Mouse (Mus musculus) MEL (cell line): Measurements from ENCODE around the gene Gm26992. TPM values are rescaled to one million over a fixed set of nuclear protein-coding genes. Genes with fewer than 3 reads are reported as not detected.

ENCODE experiments used
- DNase-seq: peaks from one replicate; pipeline ENCODE4 v3.0.0; 2011; ENCODE audit warnings: low read depth, low spot score
- H3K27ac ChIP-seq: 2 replicates; pipeline ENCODE4 v1.5.1; 2012; ENCODE audit warnings: low read depth, mild to moderate bottlenecking, control low read depth, low read length, moderate library complexity; ENCODE audit not compliant: control insufficient read depth
- H3K27me3 ChIP-seq, 2 experiments: fragments of 150-350 bp in 1 of 2; sonication (generic) in 1 of 2; 2 replicates each; pipeline ENCODE4 v1.6.1; 2012; ENCODE audit warnings: low read length in 2 of 2, mild to moderate bottlenecking in 2 of 2, improper control_type of control experiment in 1 of 2, moderate library complexity in 1 of 2; ENCODE audit not compliant: insufficient read depth in 2 of 2, control insufficient read depth in 1 of 2
- H3K36me3 ChIP-seq, 2 experiments: 2 replicates each; pipeline ENCODE4 v1.6.1; 2012 to 2014; ENCODE audit warnings: low read length in 2 of 2, improper control_type of control experiment in 1 of 2, inconsistent platforms in 1 of 2, mild to moderate bottlenecking in 1 of 2; ENCODE audit not compliant: insufficient read depth in 2 of 2, control insufficient read depth in 1 of 2
- H3K4me1 ChIP-seq, 2 experiments: fragments of 150-350 bp in 1 of 2; sonication (generic) in 1 of 2; 2 replicates each; pipeline ENCODE4 v1.6.1; 2012; ENCODE audit warnings: low read length in 2 of 2, improper control_type of control experiment in 1 of 2, mild to moderate bottlenecking in 1 of 2; ENCODE audit not compliant: insufficient read depth in 2 of 2, control insufficient read depth in 1 of 2
- H3K4me3 ChIP-seq, 2 experiments: fragments of 150-350 bp in 1 of 2; sonication (generic) in 1 of 2; 2 replicates each; pipeline ENCODE4 v1.5.1; 2012; ENCODE audit warnings: low read depth in 2 of 2, low read length in 2 of 2, mild to moderate bottlenecking in 2 of 2, moderate library complexity in 2 of 2, control low read depth in 1 of 2, improper control_type of control experiment in 1 of 2; ENCODE audit not compliant: control insufficient read depth in 1 of 2, insufficient read depth in 1 of 2
- H3K79me2 ChIP-seq: 2 replicates; pipeline ENCODE4 v1.6.1; 2012; ENCODE audit warnings: mild to moderate bottlenecking, low read length, moderate library complexity; ENCODE audit not compliant: control insufficient read depth, poor library complexity, insufficient read depth
- H3K9ac ChIP-seq: 2 replicates; pipeline ENCODE4 v1.6.1; 2012; ENCODE audit warnings: low read depth, mild to moderate bottlenecking, control low read depth, low read length, moderate library complexity; ENCODE audit not compliant: control insufficient read depth, poor library complexity, severe bottlenecking
- H3K9me3 ChIP-seq: fragments of 150-350 bp; sonication (generic); replicated peaks from 2 replicates; pipeline ENCODE4 v1.6.1; 2012; ENCODE audit warnings: mild to moderate bottlenecking, low read length, improper control_type of control experiment, moderate library complexity; ENCODE audit not compliant: insufficient read depth
- BHLHE40 ChIP-seq: IDR thresholded peaks from 2 replicates; pipeline ENCODE4 v1.6.1; 2012; ENCODE audit warnings: low read depth, mild to moderate bottlenecking, inconsistent platforms, low read length, improper control_type of control experiment, borderline replicate concordance
- CHD1 ChIP-seq: IDR thresholded peaks from 2 replicates; pipeline ENCODE4 v1.6.1; 2012; ENCODE audit warnings: low read depth, mild to moderate bottlenecking, inconsistent platforms, low read length, improper control_type of control experiment
- CTCF ChIP-seq, 3 experiments: IDR thresholded peaks in 2 of 3; conservative IDR thresholded peaks in 1 of 3; 2 replicates each; pipeline ENCODE4 v1.5.1; 2011 to 2012; ENCODE audit warnings: low read length in 3 of 3, low read depth in 2 of 3, mild to moderate bottlenecking in 2 of 3, improper control_type of control experiment in 1 of 3, inconsistent platforms in 1 of 3, mixed read lengths in 1 of 3, moderate library complexity in 1 of 3; ENCODE audit not compliant: control insufficient read depth in 1 of 3, insufficient read depth in 1 of 3, poor library complexity in 1 of 3, severe bottlenecking in 1 of 3
- ELF1 ChIP-seq: IDR thresholded peaks from 2 replicates; pipeline ENCODE4 v1.6.1; 2014; ENCODE audit warnings: low read depth, mild to moderate bottlenecking, inconsistent platforms, low read length, improper control_type of control experiment, moderate library complexity
- ETS1 ChIP-seq: IDR thresholded peaks from 2 replicates; pipeline ENCODE4 v1.6.1; 2012; ENCODE audit warnings: low read depth, mild to moderate bottlenecking, inconsistent platforms, low read length, improper control_type of control experiment, moderate library complexity
- GATA1 ChIP-seq: IDR thresholded peaks from 2 replicates; pipeline ENCODE4 v1.6.1; 2011; ENCODE audit warnings: low read depth, low read length, improper control_type of control experiment
- HCFC1 ChIP-seq: IDR thresholded peaks from 2 replicates; pipeline ENCODE4 v1.6.1; 2012; ENCODE audit warnings: low read depth, mild to moderate bottlenecking, inconsistent platforms, low read length, improper control_type of control experiment, moderate library complexity
- KAT2A ChIP-seq: conservative IDR thresholded peaks from 2 replicates; pipeline ENCODE4 v1.6.1; 2012; ENCODE audit warnings: low read depth, low read length, improper control_type of control experiment, inconsistent platforms
- MAFK ChIP-seq: IDR thresholded peaks from 2 replicates; pipeline ENCODE4 v1.6.1; 2011; ENCODE audit warnings: low read depth, mild to moderate bottlenecking, low read length, improper control_type of control experiment, borderline replicate concordance
- MAX ChIP-seq: IDR thresholded peaks from 2 replicates; pipeline ENCODE4 v1.6.1; 2011; ENCODE audit warnings: low read length, improper control_type of control experiment
- MAZ ChIP-seq: IDR thresholded peaks from 2 replicates; pipeline ENCODE4 v1.6.1; 2012; ENCODE audit warnings: low read depth, mild to moderate bottlenecking, inconsistent platforms, low read length, improper control_type of control experiment
- MXI1 ChIP-seq: IDR thresholded peaks from 2 replicates; pipeline ENCODE4 v1.6.1; 2011; ENCODE audit warnings: mild to moderate bottlenecking, low read depth, low read length, improper control_type of control experiment
- MYC ChIP-seq: IDR thresholded peaks from 2 replicates; pipeline ENCODE4 v1.6.1; 2011; ENCODE audit warnings: low read depth, mild to moderate bottlenecking, low read length, improper control_type of control experiment, moderate library complexity
- NELFE ChIP-seq: IDR thresholded peaks from 2 replicates; pipeline ENCODE4 v1.6.1; 2011; ENCODE audit warnings: low read depth, low read length, improper control_type of control experiment
- NRF1 ChIP-seq: IDR thresholded peaks from 2 replicates; pipeline ENCODE4 v1.6.1; 2014; ENCODE audit warnings: low read depth, mild to moderate bottlenecking, inconsistent platforms, low read length, improper control_type of control experiment, moderate library complexity; ENCODE audit not compliant: poor library complexity, insufficient read depth, severe bottlenecking
- POLR2A ChIP-seq, 2 experiments: IDR thresholded peaks; 2 replicates each; pipeline ENCODE4 v1.6.1; 2011 to 2012; ENCODE audit warnings: low read length in 2 of 2, mild to moderate bottlenecking in 2 of 2, control low read depth in 1 of 2, improper control_type of control experiment in 1 of 2, low read depth in 1 of 2, moderate library complexity in 1 of 2; ENCODE audit not compliant: control insufficient read depth in 1 of 2, insufficient read depth in 1 of 2, poor library complexity in 1 of 2
- POLR2AphosphoS2 ChIP-seq: IDR thresholded peaks from 2 replicates; pipeline ENCODE4 v1.6.1; 2011; ENCODE audit warnings: low read length, improper control_type of control experiment
- RAD21 ChIP-seq: IDR thresholded peaks from 2 replicates; pipeline ENCODE4 v1.6.1; 2011; ENCODE audit warnings: mild to moderate bottlenecking, low read depth, low read length, improper control_type of control experiment
- TBP ChIP-seq: IDR thresholded peaks from 2 replicates; pipeline ENCODE4 v1.8.0; 2011; ENCODE audit warnings: low read depth, low read length, improper control_type of control experiment
- TCF12 ChIP-seq: IDR thresholded peaks from 2 replicates; pipeline ENCODE4 v1.6.1; 2014; ENCODE audit warnings: low read depth, mild to moderate bottlenecking, inconsistent platforms, low read length, improper control_type of control experiment, moderate library complexity
- UBTF ChIP-seq: IDR thresholded peaks from 2 replicates; pipeline ENCODE4 v1.6.1; 2012; ENCODE audit warnings: low read depth, mild to moderate bottlenecking, inconsistent platforms, low read length, improper control_type of control experiment, moderate library complexity, borderline replicate concordance; ENCODE audit not compliant: insufficient read depth
- USF1 ChIP-seq: IDR thresholded peaks from 2 replicates; pipeline ENCODE4 v1.6.1; 2014; ENCODE audit warnings: low read depth, mild to moderate bottlenecking, inconsistent platforms, low read length, improper control_type of control experiment, moderate library complexity
- ZC3H11A ChIP-seq: IDR thresholded peaks from 2 replicates; pipeline ENCODE4 v1.6.1; 2012; ENCODE audit warnings: low read depth, mild to moderate bottlenecking, inconsistent platforms, low read length, improper control_type of control experiment
- ZMIZ1 ChIP-seq: IDR thresholded peaks from 2 replicates; pipeline ENCODE4 v1.6.1; 2012; ENCODE audit warnings: low read depth, mild to moderate bottlenecking, inconsistent platforms, low read length, improper control_type of control experiment, moderate library complexity
- polyA plus RNA-seq, 2 experiments: library from polyadenylated mRNA; stranded (reverse) in 1 of 2; unstranded in 1 of 2; fragments of >175 nt in 1 of 2; fragments of >200 nt in 1 of 2; gene quantifications; 2 replicates each; pipeline versions ENCODE4 v1.2.1 to v1.2.4; 2012; ENCODE audit warnings: low replicate concordance in 2 of 2, low read depth in 1 of 2; ENCODE audit not compliant: insufficient read length in 2 of 2, insufficient read depth in 1 of 2, missing spikeins in 1 of 2
- total RNA-seq: library from RNA; depleted of rRNA; stranded (reverse); fragments of 300-350 nt; gene quantifications from 2 replicates; pipeline ENCODE4 v1.2.3, GENCODE M21; 2012

Gm26992 gene
- total and polyA plus RNA-seq, 3 experiments: not detected

DNA sequence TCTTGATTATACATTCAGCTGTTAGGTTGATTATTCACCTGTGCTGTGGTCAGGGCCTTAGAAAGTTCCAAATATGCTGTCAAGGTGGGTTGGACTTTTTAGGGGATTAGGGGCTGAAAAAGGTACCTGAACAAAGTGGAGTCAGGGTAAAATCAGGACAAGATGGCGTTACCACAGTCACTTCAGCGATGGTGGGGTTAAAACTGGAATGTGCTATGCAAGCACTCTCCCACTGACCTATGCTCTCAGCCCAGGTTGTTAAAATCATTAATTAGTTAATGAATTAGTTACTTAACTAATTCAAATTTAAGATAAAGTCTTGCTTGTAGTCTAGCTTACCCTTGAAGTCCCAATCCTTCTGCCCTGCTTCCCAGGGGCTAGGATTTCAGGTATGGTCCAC lies 78.3 kb downstream of the Gm26992 start:
- Histone ChIP-seq H3K4me3 (no peak overlapping the region), H3K79me2 (peaks cover under 1% of the 10 kb centered on the region; the same call in 1 of the 2 replicates), H3K27me3 (no peaks in the 10 kb centered on the region), H3K27ac (no peak overlapping the region)
- TF ChIP-seq TBP (no peak), NELFE (no peak), POLR2AphosphoS2 (no peak), BHLHE40 (no peak), USF1 (no peak), KAT2A (no peak)
- TF ChIP-seq, all 39 proteins: peak for 0
- Histone ChIP-seq H3K36me3 (peaks cover under 1 to 7% of the 10 kb centered on the region in 2 experiments), H3K9ac (no peak overlapping the region), H3K4me1 (peaks cover 0 to under 1% of the 10 kb centered on the region in 2 experiments; a peak in 2 of 4 replicates), H3K9me3 (no peaks in the 10 kb centered on the region)
- no peak for DNase-seq

DNA sequence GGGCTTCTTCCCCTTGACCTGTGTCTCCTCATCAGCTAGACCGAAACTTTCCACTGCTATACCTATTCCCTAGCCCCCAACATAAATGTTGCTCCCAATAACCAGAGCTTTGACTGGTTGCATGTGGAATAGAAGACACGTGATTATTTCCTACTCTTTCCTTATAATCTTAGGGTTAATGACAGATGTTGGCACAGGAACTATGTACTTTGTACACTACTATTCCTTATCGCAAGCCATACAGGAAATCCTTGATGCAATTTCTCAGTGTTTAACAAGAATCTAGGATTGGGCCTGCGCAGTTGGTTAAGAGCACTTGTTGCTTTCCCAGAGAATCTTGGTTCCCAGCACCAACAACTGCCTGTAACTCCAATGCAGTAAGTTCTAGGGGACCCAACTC lies 86.4 kb downstream of the Gm26992 start:
- no peaks in the 10 kb centered on the region for H3K27me3 ChIP-seq
- DNase-seq: no peak
- no peaks in the 10 kb centered on the region for H3K79me2 ChIP-seq
- H3K9me3 ChIP-seq: no peaks in the 10 kb centered on the region
- TF ChIP-seq HCFC1 (no peak), MAX (no peak), NRF1 (no peak), UBTF (no peak), MXI1 (no peak), ETS1 (no peak), POLR2AphosphoS2 (no peak), TCF12 (no peak), CTCF (IDR thresholded peaks at IDR 0.05 in 2 of 3, conservative IDR thresholded peaks at IDR 0.05 in 1 of 3; ENCODE audit: control insufficient read depth in 1 of 3, insufficient read depth in 1 of 3, low read depth in 2 of 3, low read length in 3 of 3, poor library complexity in 1 of 3, severe bottlenecking in 1 of 3) (no peak), MAFK (no peak), GATA1 (no peak), USF1 (no peak), ZMIZ1 (no peak), CHD1 (no peak), RAD21 (no peak), POLR2A (IDR thresholded peaks at IDR 0.05; ENCODE audit: control insufficient read depth in 1 of 2, insufficient read depth in 1 of 2, low read depth in 1 of 2, low read length in 2 of 2, poor library complexity in 1 of 2) (no peak), ELF1 (no peak), MAZ (no peak), MYC (no peak), ZC3H11A (no peak)
- no peaks in the 10 kb centered on the region for H3K4me1 ChIP-seq
- no peak overlapping the region for H3K9ac ChIP-seq
- H3K27ac ChIP-seq: no peak overlapping the region
- H3K4me3 ChIP-seq: no peak overlapping the region
- H3K36me3 ChIP-seq: no peaks in the 10 kb centered on the region
